Mouse (Mus musculus): Measurements from ENCODE around the gene Tmem192. TPM values are rescaled to one million over a fixed set of nuclear protein-coding genes. Genes with fewer than 3 reads are reported as not detected.

The Tmem192 gene
- 20.8 and 25.3 TPM in 2 replicates for polyA plus RNA-seq (2015; fragmentation: Nextera tagmentation; extraction: Ambion mirVana)

GRCm38 (mm10) chr8:64946820-64947697 lies at the start of gene Tmem192:
TSS of gene Tmem192 (plus strand) at chr8:64947185.

GRCm38 (mm10) chr8:64987731-64988130 lies 40.7 kb downstream of the Tmem192 start, which contains the start of gene Trim75:
TSS of gene Trim75 (minus strand) at chr8:64987831.

GRCm38 (mm10) chr8:65018423-65018822 lies 71.4 kb downstream of the Tmem192 start, which contains the start of the genes Trim61 and Trim60:
TSS of gene Trim61 (minus strand) at chr8:65018523.
TSS of gene Trim60 (minus strand) at chr8:65018584.

Other genes with a start within 250 kb of the Tmem192 start
- gene Msmo1, start 213.4 kb upstream of the Tmem192 start, polyA plus RNA-seq (2015; fragmentation: Nextera tagmentation; extraction: Ambion mirVana): 12.8 and 21.3 TPM in 2 replicates
- gene Klhl2, start 97.2 kb upstream of the Tmem192 start, polyA plus RNA-seq (2015; fragmentation: Nextera tagmentation; extraction: Ambion mirVana): 5.1 and 9.5 TPM in 2 replicates
- gene Trim75, start 40.6 kb downstream of the Tmem192 start, polyA plus RNA-seq (2015; fragmentation: Nextera tagmentation; extraction: Ambion mirVana): not detected in 2 replicates
- gene Trim61, start 71.3 kb downstream of the Tmem192 start, polyA plus RNA-seq (2015; fragmentation: Nextera tagmentation; extraction: Ambion mirVana): not detected in 2 replicates
- gene Trim60, start 71.4 kb downstream of the Tmem192 start, polyA plus RNA-seq (2015; fragmentation: Nextera tagmentation; extraction: Ambion mirVana): not detected in 2 replicates
- gene Apela, start 90.2 kb downstream of the Tmem192 start, polyA plus RNA-seq (2015; fragmentation: Nextera tagmentation; extraction: Ambion mirVana): 0.23 and 0.31 TPM in 2 replicates
- not detected in 2 replicates for gene Gm10663, start 127.8 kb downstream of the Tmem192 start, polyA plus RNA-seq (2015; fragmentation: Nextera tagmentation; extraction: Ambion mirVana)
- not detected in 2 replicates for gene BC030870, start 182.4 kb downstream of the Tmem192 start, polyA plus RNA-seq (2015; fragmentation: Nextera tagmentation; extraction: Ambion mirVana)